Mouse (Mus musculus): ENCODE measurements around the gene Rhox4a2. TPM values are rescaled to one million over a fixed set of nuclear protein-coding genes. Genes with fewer than 3 reads are reported as not detected.

Gene Rhox4a2
- total RNA-seq (2023), result not detected

DNA sequence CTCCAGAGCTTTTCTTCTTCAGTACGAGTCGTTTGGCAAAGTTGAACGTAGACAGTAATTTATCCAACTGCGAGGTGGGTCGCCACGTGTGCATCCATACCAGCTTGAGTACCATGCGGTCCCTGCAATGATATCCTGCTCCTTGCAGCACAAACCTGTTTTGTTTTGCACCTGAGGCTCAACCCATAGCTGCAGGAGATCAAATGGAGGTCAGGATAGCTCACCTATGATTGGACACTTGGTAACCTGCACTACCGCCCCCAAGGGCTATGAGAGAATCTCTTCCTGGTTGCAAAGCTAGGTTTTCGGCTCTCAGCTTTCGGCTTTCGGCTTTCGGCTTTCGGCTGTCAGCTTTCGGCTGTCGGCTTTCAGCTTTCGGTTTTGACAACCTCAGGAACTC is at the start of gene Rhox4a2:
Rhox4a2 (plus strand) TSS at position 301 of the 400 bp plus-strand sequence.

DNA sequence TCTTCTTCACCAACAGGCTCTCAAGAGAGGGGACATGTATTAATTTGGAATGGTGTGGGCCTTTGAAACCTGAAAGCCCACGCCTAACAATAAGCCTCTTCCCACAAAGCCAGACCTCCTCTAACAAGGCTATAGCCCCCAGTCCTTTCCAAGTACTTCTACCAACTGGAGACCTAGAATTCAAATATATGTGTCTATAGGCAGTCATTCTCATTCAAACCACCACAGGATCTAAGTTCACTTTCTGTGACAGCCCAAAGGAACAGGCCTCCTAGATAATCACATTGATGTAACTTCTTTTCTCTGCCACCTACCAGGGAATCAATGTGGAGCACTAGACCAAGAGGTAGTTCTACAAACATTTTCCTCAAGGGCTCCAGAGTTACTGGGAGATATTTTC is 10.9 kb upstream of the Rhox4a2 start, which contains the start of gene Rhox3a2:
Rhox3a2 (plus strand) TSS at position 301 of the 400 bp plus-strand sequence.

DNA sequence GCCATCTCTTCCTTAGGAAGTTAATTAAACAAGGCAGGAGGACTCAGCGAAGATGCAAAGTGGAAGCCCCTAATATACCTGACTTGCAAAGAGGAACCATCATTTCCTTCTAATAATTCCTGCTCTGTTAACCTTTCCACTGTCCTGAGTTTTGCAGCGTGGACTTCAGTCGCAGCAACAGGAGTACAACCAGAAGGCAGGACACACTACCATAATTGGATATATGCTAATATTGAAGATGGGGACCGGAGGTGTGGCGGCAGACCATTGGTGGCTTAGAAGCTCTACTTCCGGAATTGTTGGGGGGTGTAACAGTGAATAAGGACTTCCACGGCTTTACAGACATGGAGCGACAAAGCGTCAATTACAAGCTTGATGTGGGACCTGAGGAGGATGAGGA is 21.1 kb downstream of the Rhox4a2 start, which contains the start of gene Rhox2b:
Rhox2b (plus strand) TSS at position 301 of the 400 bp plus-strand sequence.

DNA sequence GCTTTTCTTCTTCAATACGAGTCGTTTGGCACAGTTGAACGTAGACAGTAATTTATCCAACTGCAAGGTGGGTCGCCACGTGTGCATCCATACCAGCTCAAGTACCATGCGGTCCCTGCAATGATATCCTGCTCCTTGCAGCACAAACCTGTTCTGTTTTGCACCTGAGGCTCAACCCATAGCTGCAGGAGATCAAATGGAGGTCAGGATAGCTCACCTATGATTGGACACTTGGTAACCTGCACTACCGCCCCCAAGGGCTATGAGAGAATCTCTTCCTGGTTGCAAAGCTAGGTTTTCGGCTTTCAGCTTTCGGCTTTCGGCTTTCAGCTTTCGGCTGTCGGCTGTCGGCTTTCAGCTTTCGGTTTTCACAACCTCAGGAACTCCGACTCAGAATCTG is 41.5 kb downstream of the Rhox4a2 start, which contains the start of gene Rhox4b:
Rhox4b (plus strand) TSS at position 301 of the 400 bp plus-strand sequence.

Other genes starting within 250 kb of the Rhox4a2 start
- gene Akap14, start 222.0 kb upstream of the Rhox4a2 start, total RNA-seq (2023), result not detected
- gene Ndufa1, start 199.7 kb upstream of the Rhox4a2 start, total RNA-seq (2023), result 100 to 1,000 TPM; 109 to 125 TPM
- 1 to 10 TPM; 4.0 to 4.7 TPM for gene Rnf113a1, start 199.6 kb upstream of the Rhox4a2 start, total RNA-seq (2023)
- gene Gm9, start 179.8 kb upstream of the Rhox4a2 start, total RNA-seq (2023), result not detected
- not detected for gene Rhox1, start 168.6 kb upstream of the Rhox4a2 start, total RNA-seq (2023)
- gene Rhox2a, start 145.9 kb upstream of the Rhox4a2 start, total RNA-seq (2023), result not detected
- not detected for gene Rhox3a, start 140.9 kb upstream of the Rhox4a2 start, total RNA-seq (2023)
- gene Rhox4a, start 125.5 kb upstream of the Rhox4a2 start, total RNA-seq (2023), result not detected
- gene Rhox3a2, start 10.8 kb upstream of the Rhox4a2 start, total RNA-seq (2023), result not detected
- gene Rhox2b, start 21.2 kb downstream of the Rhox4a2 start, total RNA-seq (2023), result not detected
- not detected for gene Rhox4b, start 41.6 kb downstream of the Rhox4a2 start, total RNA-seq (2023)
- gene Rhox2c, start 62.8 kb downstream of the Rhox4a2 start, total RNA-seq (2023), result not detected
- gene Rhox3c, start 67.7 kb downstream of the Rhox4a2 start, total RNA-seq (2023), result not detected
- gene Rhox4c, start 89.5 kb downstream of the Rhox4a2 start, total RNA-seq (2023), result not detected
- gene Rhox2d, start 102.6 kb downstream of the Rhox4a2 start, total RNA-seq (2023), result not detected
- gene Rhox4d, start 123.5 kb downstream of the Rhox4a2 start, total RNA-seq (2023), result not detected
- gene Rhox2e, start 139.6 kb downstream of the Rhox4a2 start, total RNA-seq (2023), result not detected
- not detected for gene Rhox3e, start 151.2 kb downstream of the Rhox4a2 start, total RNA-seq (2023)
- not detected for gene Rhox4e, start 166.6 kb downstream of the Rhox4a2 start, total RNA-seq (2023)
- gene Rhox2f, start 180.6 kb downstream of the Rhox4a2 start, total RNA-seq (2023), result not detected
- gene Rhox3f, start 190.1 kb downstream of the Rhox4a2 start, total RNA-seq (2023), result not detected
- gene Rhox4f, start 216.9 kb downstream of the Rhox4a2 start, total RNA-seq (2023), result not detected
- gene Rhox3g, start 237.8 kb downstream of the Rhox4a2 start, total RNA-seq (2023), result not detected